Comparison of ENCODE assay signal across 31 mouse cellular contexts in the genomic region with DNA sequence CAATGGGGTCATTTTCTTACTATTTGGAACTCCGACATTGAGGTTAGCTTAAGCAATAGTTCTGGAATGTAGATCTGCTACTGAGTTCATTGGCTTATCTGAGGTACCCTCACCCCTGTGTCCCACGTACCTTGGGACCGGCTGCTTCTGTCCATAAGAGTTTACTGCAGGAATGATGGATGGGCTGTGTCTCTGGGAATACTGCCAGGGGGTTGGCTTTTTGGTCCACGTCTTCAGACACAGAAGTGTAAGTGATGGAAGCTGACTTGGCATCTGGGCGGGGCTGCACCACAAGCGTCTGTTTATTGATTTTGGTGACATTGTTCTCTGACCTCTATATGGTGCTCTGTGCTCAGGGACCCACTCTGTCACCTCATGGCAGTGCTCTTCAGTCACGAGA. TPM values are rescaled to one million over a fixed set of nuclear protein-coding genes. Genes with fewer than 3 reads are reported as not detected.
DNase-seq lines count a peak whose midpoint lies in the region; ATAC-seq lines count a peak whose summit lies in the region.
"Had no signal": no experiment of that assay in that cellular context is flagged by ENCODE, and none has a peak within 500 bp of the region (broad histone marks: within the 10 kb centered on the region; RNA-seq: fewer than 3 reads in every experiment).

No protein-coding gene starts in this region.

- H3K4me2 ChIP-seq in lung, embryonic 15.5 days: no peak overlapping the region
- H3K4me2 ChIP-seq: embryonic facial prominence, embryonic 15.5 days; forebrain, embryonic 12.5 days; heart, embryonic 15.5 days; hindbrain, embryonic 12.5 days; limb, embryonic 13.5 days; liver, embryonic 13.5 days; midbrain, embryonic 15.5 days; neural tube, embryonic 15.5 days; stomach, embryonic 15.5 days had no signal

- DNase-seq in 3T3-L1 (ENCODE audit: low read depth, low spot score): peak; percentile 39
- peak; percentile 72 for DNase-seq in adrenal gland, postnatal 10 days
- DNase-seq in lung, postnatal 25 days (ENCODE audit: low spot score): peak; percentile 26
- DNase-seq in cerebellum, adult 9-10 months: no peak
- no peak for DNase-seq in thymus, postnatal 14 days
- DNase-seq: cerebellum, adult 18-20 months; cerebellum, postnatal 14 days; gastrocnemius, postnatal 14 days; kidney, adult 8-10 months; kidney, postnatal 4 days; liver, embryonic 13.5 days; retina, postnatal 1 day; right cerebral cortex, postnatal 14 days had no signal

- no peak overlapping the region for H3K27ac ChIP-seq in lung, embryonic 15.5 days
- H3K27ac ChIP-seq: embryonic facial prominence, embryonic 10.5 days; embryonic facial prominence, embryonic 15.5 days; forebrain, embryonic 12.5 days; heart, embryonic 10.5 days; heart, embryonic 15.5 days; hindbrain, embryonic 12.5 days; kidney, postnatal 0 days; limb, embryonic 13.5 days; liver, embryonic 13.5 days; macrophage; midbrain, embryonic 15.5 days; neural tube, embryonic 15.5 days; stomach, embryonic 15.5 days had no signal

- no peaks in the 10 kb centered on the region for H3K9me3 ChIP-seq in lung, embryonic 15.5 days
- H3K9me3 ChIP-seq: embryonic facial prominence, embryonic 10.5 days; embryonic facial prominence, embryonic 15.5 days; forebrain, embryonic 12.5 days; heart, embryonic 10.5 days; heart, embryonic 15.5 days; hindbrain, embryonic 12.5 days; limb, embryonic 13.5 days; liver, embryonic 13.5 days; midbrain, embryonic 15.5 days; neural tube, embryonic 15.5 days; stomach, embryonic 15.5 days had no signal

- peak; percentile 88 for ATAC-seq in lung, embryonic 15.5 days (ENCODE audit: borderline replicate concordance, extremely low read depth, low FRiP score, low TSS enrichment)
- ATAC-seq in megakaryocyte progenitor cell, adult 5-6 weeks (replicated peaks; ENCODE audit: poor library complexity): no peak
- ATAC-seq: intestine, embryonic 16.5 days; midbrain, embryonic 15.5 days; Patski had no signal

- H3K27me3 ChIP-seq in lung, embryonic 15.5 days: no peaks in the 10 kb centered on the region
- H3K27me3 ChIP-seq: embryonic facial prominence, embryonic 15.5 days; forebrain, embryonic 12.5 days; heart, embryonic 15.5 days; hindbrain, embryonic 12.5 days; limb, embryonic 13.5 days; liver, embryonic 13.5 days; midbrain, embryonic 15.5 days; neural tube, embryonic 15.5 days; Patski; stomach, embryonic 15.5 days had no signal

- no peak overlapping the region for H3K9ac ChIP-seq in lung, embryonic 15.5 days
- H3K9ac ChIP-seq: embryonic facial prominence, embryonic 15.5 days; forebrain, embryonic 12.5 days; heart, embryonic 15.5 days; hindbrain, embryonic 12.5 days; limb, embryonic 13.5 days; liver, embryonic 13.5 days; midbrain, embryonic 15.5 days; neural tube, embryonic 15.5 days; stomach, embryonic 15.5 days had no signal

- H3K4me3 ChIP-seq in lung, embryonic 15.5 days: no peak overlapping the region
- H3K4me3 ChIP-seq: embryonic facial prominence, embryonic 10.5 days; embryonic facial prominence, embryonic 15.5 days; forebrain, embryonic 12.5 days; heart, embryonic 10.5 days; heart, embryonic 15.5 days; hindbrain, embryonic 12.5 days; limb, embryonic 13.5 days; liver, embryonic 13.5 days; midbrain, embryonic 15.5 days; neural tube, embryonic 15.5 days; stomach, embryonic 15.5 days had no signal

- H3K4me1 ChIP-seq in lung, embryonic 15.5 days: peaks cover 14% of the 10 kb centered on the region
- H3K4me1 ChIP-seq: embryonic facial prominence, embryonic 15.5 days; forebrain, embryonic 12.5 days; heart, embryonic 10.5 days; heart, embryonic 15.5 days; limb, embryonic 13.5 days; liver, embryonic 13.5 days; midbrain, embryonic 15.5 days; stomach, embryonic 15.5 days had no signal

- H3K36me3 ChIP-seq in lung, embryonic 15.5 days: peaks cover 11% of the 10 kb centered on the region; the same call in 1 of the 2 replicates
- H3K36me3 ChIP-seq: heart, embryonic 15.5 days; midbrain, embryonic 15.5 days had no signal

- WGBS in lung, embryonic 15.5 days: 21% methylated on average over 7 of the region's 7 CpGs

RNA-seq across cellular contexts. Expression of a gene that starts 55.4 kb away (rescaled TPM):
- total RNA-seq in adrenal gland, postnatal 10 days (2021): 10 to 100 TPM; 17.8 to 21.4 TPM
- polyA plus RNA-seq in lung, embryonic 15.5 days (2015; fragmentation: Nextera tagmentation; extraction: Ambion mirVana): 24.7 and 25.9 TPM in 2 replicates
- total RNA-seq in megakaryocyte progenitor cell, adult 5-6 weeks (2015): 15.3 and 17.0 TPM in 2 replicates
- total RNA-seq in megakaryocyte progenitor cell, adult 5-6 weeks (2017): 37.7 and 42.0 TPM in 2 replicates

RNA-seq across cellular contexts. Expression of a gene that starts 55.5 kb away (rescaled TPM):
- 10 to 100 TPM; 65.6 to 68.5 TPM for total RNA-seq in adrenal gland, postnatal 10 days (2021)
- 62.4 and 65.1 TPM in 2 replicates for polyA plus RNA-seq in lung, embryonic 15.5 days (2015; fragmentation: Nextera tagmentation; extraction: Ambion mirVana)
- 48.9 and 54.6 TPM in 2 replicates for total RNA-seq in megakaryocyte progenitor cell, adult 5-6 weeks (2015)
- total RNA-seq in megakaryocyte progenitor cell, adult 5-6 weeks (2017): 91.9 and 103 TPM in 2 replicates

RNA-seq across cellular contexts. Expression of a gene that starts 58.4 kb away (rescaled TPM):
- 10 to 100 TPM; 26.8 to 33.5 TPM for total RNA-seq in adrenal gland, postnatal 10 days (2021)
- polyA plus RNA-seq in lung, embryonic 15.5 days (2015; fragmentation: Nextera tagmentation; extraction: Ambion mirVana): 0.09 and 0.26 TPM in 2 replicates
- total RNA-seq in megakaryocyte progenitor cell, adult 5-6 weeks (2015): not detected in 2 replicates
- not detected in 2 replicates for total RNA-seq in megakaryocyte progenitor cell, adult 5-6 weeks (2017)
- total RNA-seq: granulocyte monocyte progenitor cell, adult 5-6 weeks; MEL had no signal
- polyA plus RNA-seq: liver, embryonic 13.5 days; macrophage; Patski had no signal

Comparison
In these comparisons a context has a peak if more than half of its experiments do, and no peak if none do; other contexts are left out.
1. DNase-seq: peak in 3T3-L1 (single experiment), adrenal gland, postnatal 10 days (single experiment) and lung, postnatal 25 days (single experiment); none in cerebellum, adult 9-10 months (single experiment) and thymus, postnatal 14 days (single experiment).
2. RNA of a gene that starts 58.4 kb away (total RNA-seq): 26.8 to 33.5 TPM in adrenal gland, postnatal 10 days; not detected in megakaryocyte progenitor cell, adult 5-6 weeks; every median in the first group is over 10 times any median in the second.